Mouse (Mus musculus): ENCODE results near the gene Hexim1. TPM values are rescaled to one million over a fixed set of nuclear protein-coding genes. Genes with fewer than 3 reads are reported as not detected.

Hexim1 gene
- total RNA-seq, 1 experiment, result 29.1 TPM

- H3K4me1 ChIP-seq (ENCODE audit: control insufficient read depth in 2 of 2, insufficient read depth in 2 of 2, low read length in 2 of 2, poor library complexity in 1 of 2), result peaks cover 0 to 8% of the 10 kb centered on the region in 2 experiments; a peak in 2 of 4 replicates
- TF ChIP-seq ZNF384 (IDR thresholded peaks at IDR 0.05; ENCODE audit: low read depth, low read length) (peak; percentile 98), ZC3H11A (IDR thresholded peaks at IDR 0.05; ENCODE audit: borderline replicate concordance, low read depth, low read length) (0 out of 2 replicates have a peak, but pooled peaks have one; percentile 23), CHD2 (IDR thresholded peaks at IDR 0.05; ENCODE audit: low read depth, low read length) (no peak; the same call in 1 of the 2 replicates), MAFK (IDR thresholded peaks at IDR 0.05; ENCODE audit: insufficient read depth, low read depth, low read length) (no peak)
- H3K9ac ChIP-seq (ENCODE audit: insufficient read depth, low read depth, low read length, poor library complexity, severe bottlenecking), result peak overlapping the region; percentile 69; the same call in 1 of the 2 replicates
- no peaks in the 10 kb centered on the region for H3K9me3 ChIP-seq (ENCODE audit: control insufficient read depth, insufficient read depth, low read depth, low read length)
- peak overlapping the region; percentile 54 to 57 for H3K4me3 ChIP-seq (ENCODE audit: insufficient read depth in 1 of 2, low read depth in 1 of 2, low read length in 2 of 2, poor library complexity in 1 of 2, severe bottlenecking in 1 of 2)
- H3K36me3 ChIP-seq (ENCODE audit: control insufficient read depth, insufficient read depth, low read length, poor library complexity, severe bottlenecking), result no peaks in the 10 kb centered on the region
- DNase-seq (ENCODE audit: low read depth, low spot score), result peak; percentile 94
- in situ Hi-C loops (cut with MboI; ENCODE audit: low sequenced_read_pairs in 2 of 2, unreplicated experiment in 2 of 2), result no loop called here
- H3K27ac ChIP-seq (ENCODE audit: insufficient read depth, low read depth, low read length, poor library complexity, severe bottlenecking), result peak overlapping the region; percentile 5; the same call in 1 of the 2 replicates
These were observed 42.8 kb downstream of the Hexim1 start for GRCm38 (mm10) chr11:103158621-103159478.

DNA sequence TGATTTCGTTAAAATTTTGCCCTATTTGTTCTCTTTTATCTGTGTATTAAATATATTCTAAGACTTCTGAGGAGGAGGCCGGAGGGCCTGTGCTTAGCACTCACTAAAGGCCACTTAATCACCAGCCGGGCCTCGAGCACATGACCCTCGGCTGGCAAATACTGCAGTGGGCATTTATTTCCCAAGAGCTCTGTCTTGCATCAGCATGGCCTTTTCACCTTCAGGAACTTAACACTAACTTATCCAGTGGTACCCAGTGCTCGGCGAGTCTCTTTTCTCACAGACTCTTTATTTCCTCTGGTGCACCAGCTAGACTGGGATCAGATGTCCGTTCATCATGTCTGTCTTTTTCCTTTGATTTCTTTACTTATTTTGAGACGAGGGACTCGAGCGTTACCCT is 44.7 kb downstream of the Hexim1 start:
- TF ChIP-seq HCFC1 (IDR thresholded peaks at IDR 0.05; ENCODE audit: borderline replicate concordance, insufficient read depth, low read length), result no peak
- TF ChIP-seq CHD2 (IDR thresholded peaks at IDR 0.05; ENCODE audit: low read depth, low read length), result no peak
- no peak for TF ChIP-seq ZNF384 (IDR thresholded peaks at IDR 0.05; ENCODE audit: low read depth, low read length)
- no peak for TF ChIP-seq ZC3H11A (IDR thresholded peaks at IDR 0.05; ENCODE audit: borderline replicate concordance, low read depth, low read length)
- no peak for TF ChIP-seq MAFK (IDR thresholded peaks at IDR 0.05; ENCODE audit: insufficient read depth, low read depth, low read length)
- in situ Hi-C loops (cut with MboI; ENCODE audit: low sequenced_read_pairs in 2 of 2, unreplicated experiment in 2 of 2), result no loop called here
- peak overlapping the region; percentile 56 for H3K9ac ChIP-seq (ENCODE audit: insufficient read depth, low read depth, low read length, poor library complexity, severe bottlenecking)

GRCm38 (mm10) chr11:103161449-103161848 is 45.4 kb downstream of the Hexim1 start:
- TF ChIP-seq ZC3H11A (IDR thresholded peaks at IDR 0.05; ENCODE audit: borderline replicate concordance, low read depth, low read length) (no peak), HCFC1 (IDR thresholded peaks at IDR 0.05; ENCODE audit: borderline replicate concordance, insufficient read depth, low read length) (peak; percentile 36; the same call in 1 of the 2 replicates), ZNF384 (IDR thresholded peaks at IDR 0.05; ENCODE audit: low read depth, low read length) (no peak)
- peak; percentile 75 for DNase-seq (ENCODE audit: low read depth, low spot score)
- Histone ChIP-seq H3K4me3 (ENCODE audit: insufficient read depth in 1 of 2, low read depth in 1 of 2, low read length in 2 of 2, poor library complexity in 1 of 2, severe bottlenecking in 1 of 2) (peak overlapping the region; percentile 24 to 39; a peak in 3 of 4 replicates), H3K36me3 (ENCODE audit: control insufficient read depth, insufficient read depth, low read length, poor library complexity, severe bottlenecking) (no peaks in the 10 kb centered on the region), H3K4me1 (ENCODE audit: control insufficient read depth in 2 of 2, insufficient read depth in 2 of 2, low read length in 2 of 2, poor library complexity in 1 of 2) (peaks cover 0 to 12% of the 10 kb centered on the region in 2 experiments; a peak in 2 of 4 replicates), H3K9ac (ENCODE audit: insufficient read depth, low read depth, low read length, poor library complexity, severe bottlenecking) (peak overlapping the region; percentile 56; the same call in 1 of the 2 replicates), H3K27ac (ENCODE audit: insufficient read depth, low read depth, low read length, poor library complexity, severe bottlenecking) (peak overlapping the region; percentile 46; the same call in 1 of the 2 replicates), H3K9me3 (ENCODE audit: control insufficient read depth, insufficient read depth, low read depth, low read length) (no peaks in the 10 kb centered on the region)
- in situ Hi-C loops (cut with MboI; ENCODE audit: low sequenced_read_pairs in 2 of 2, unreplicated experiment in 2 of 2), result no loop called here

More for the DNA sequence above, 44.7 kb downstream of the Hexim1 start:
- no peak overlapping the region for H3K27ac ChIP-seq (ENCODE audit: insufficient read depth, low read depth, low read length, poor library complexity, severe bottlenecking)
- peak overlapping the region; percentile 24 to 39; a peak in 3 of 4 replicates for H3K4me3 ChIP-seq (ENCODE audit: insufficient read depth in 1 of 2, low read depth in 1 of 2, low read length in 2 of 2, poor library complexity in 1 of 2, severe bottlenecking in 1 of 2)
- no peak for DNase-seq (ENCODE audit: low read depth, low spot score)
- peaks cover 0 to 12% of the 10 kb centered on the region in 2 experiments; a peak in 2 of 4 replicates for H3K4me1 ChIP-seq (ENCODE audit: control insufficient read depth in 2 of 2, insufficient read depth in 2 of 2, low read length in 2 of 2, poor library complexity in 1 of 2)
- no peaks in the 10 kb centered on the region for H3K9me3 ChIP-seq (ENCODE audit: control insufficient read depth, insufficient read depth, low read depth, low read length)
- H3K36me3 ChIP-seq (ENCODE audit: control insufficient read depth, insufficient read depth, low read length, poor library complexity, severe bottlenecking), result no peaks in the 10 kb centered on the region

DNA sequence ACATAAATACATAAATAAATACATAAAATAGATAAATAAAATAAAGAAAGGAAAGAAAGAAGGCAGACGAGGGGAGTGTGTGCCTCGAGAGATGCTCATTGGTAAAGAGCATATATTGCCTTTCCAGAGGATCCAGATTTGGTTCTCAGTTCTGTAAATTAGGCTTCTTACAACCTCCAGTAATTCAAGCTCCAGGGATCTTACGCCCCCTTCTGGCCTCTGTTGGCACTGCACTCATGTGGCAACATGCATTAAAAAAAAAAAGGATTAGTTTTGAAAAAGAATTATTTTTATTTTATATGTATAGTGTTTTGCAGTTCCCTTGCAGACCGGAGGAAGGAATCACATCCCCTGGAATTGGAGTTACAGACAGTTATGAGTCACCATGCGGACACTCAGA is 46.1 kb downstream of the Hexim1 start:
- Histone ChIP-seq H3K36me3 (ENCODE audit: control insufficient read depth, insufficient read depth, low read length, poor library complexity, severe bottlenecking) (no peaks in the 10 kb centered on the region), H3K4me1 (ENCODE audit: control insufficient read depth in 2 of 2, insufficient read depth in 2 of 2, low read length in 2 of 2, poor library complexity in 1 of 2) (peaks cover 0 to 12% of the 10 kb centered on the region in 2 experiments; a peak in 2 of 4 replicates), H3K9ac (ENCODE audit: insufficient read depth, low read depth, low read length, poor library complexity, severe bottlenecking) (no peak overlapping the region), H3K9me3 (ENCODE audit: control insufficient read depth, insufficient read depth, low read depth, low read length) (no peaks in the 10 kb centered on the region), H3K4me3 (ENCODE audit: insufficient read depth in 1 of 2, low read depth in 1 of 2, low read length in 2 of 2, poor library complexity in 1 of 2, severe bottlenecking in 1 of 2) (no peak overlapping the region), H3K27ac (ENCODE audit: insufficient read depth, low read depth, low read length, poor library complexity, severe bottlenecking) (no peak overlapping the region)
- DNase-seq (ENCODE audit: low read depth, low spot score), result no peak
- in situ Hi-C loops (cut with MboI; ENCODE audit: low sequenced_read_pairs in 2 of 2, unreplicated experiment in 2 of 2), result no loop called here
- TF ChIP-seq MAFK (IDR thresholded peaks at IDR 0.05; ENCODE audit: insufficient read depth, low read depth, low read length) (no peak), HCFC1 (IDR thresholded peaks at IDR 0.05; ENCODE audit: borderline replicate concordance, insufficient read depth, low read length) (no peak), ZNF384 (IDR thresholded peaks at IDR 0.05; ENCODE audit: low read depth, low read length) (peak; percentile 65), ZC3H11A (IDR thresholded peaks at IDR 0.05; ENCODE audit: borderline replicate concordance, low read depth, low read length) (no peak), CHD2 (IDR thresholded peaks at IDR 0.05; ENCODE audit: low read depth, low read length) (no peak)
